Mouse (Mus musculus) forebrain, embryonic 12.5 days (tissue): ENCODE measurements around the gene Vav2. TPM values are rescaled to one million over a fixed set of nuclear protein-coding genes. Genes with fewer than 3 reads are reported as not detected.

Experiments used
- ATAC-seq: fragments of 200-750 bp; cut with Nextera tagmentation; 2 replicates; pipeline ENCODE4 v1.8.0; 2017; ENCODE audit warnings: moderate TSS enrichment; ENCODE audit not compliant: low FRiP score
- H3K27ac ChIP-seq: fragments of 300-500 bp; sonication (generic); 2 replicates; pipeline ENCODE4 v1.5.1; 2016; ENCODE audit warnings: mild to moderate bottlenecking
- H3K27me3 ChIP-seq: fragments of 300-500 bp; sonication (generic); 2 replicates; pipeline ENCODE4 v1.6.1; 2016; ENCODE audit warnings: mild to moderate bottlenecking
- H3K36me3 ChIP-seq: fragments of 300-500 bp; sonication (generic); replicated peaks from 2 replicates; pipeline ENCODE4 v1.6.1; 2016; ENCODE audit warnings: mild to moderate bottlenecking
- H3K4me1 ChIP-seq: fragments of 300-500 bp; sonication (generic); 2 replicates; pipeline ENCODE4 v1.6.1; 2016
- H3K4me2 ChIP-seq: fragments of 300-500 bp; sonication (generic); 2 replicates; pipeline ENCODE4 v1.6.1; 2016; ENCODE audit warnings: mild to moderate bottlenecking, moderate library complexity
- H3K4me3 ChIP-seq: fragments of 300-500 bp; sonication (generic); replicated peaks from 2 replicates; pipeline ENCODE4 v1.5.1; 2016; ENCODE audit warnings: mild to moderate bottlenecking
- H3K9ac ChIP-seq: fragments of 300-500 bp; sonication (generic); 2 replicates; pipeline ENCODE4 v1.6.1; 2016; ENCODE audit warnings: mild to moderate bottlenecking
- H3K9me3 ChIP-seq: fragments of 300-500 bp; sonication (generic); 2 replicates; pipeline ENCODE4 v1.6.1; 2016
- WGBS: fragments of 180-500 bp; shearing (Covaris S2); methylation state at CpG from one replicate; pipeline ENCODE4 v1.1.7; 2016; 5-methylcytosine and 5-hydroxymethylcytosine counted together
- polyA plus RNA-seq: library from polyadenylated mRNA; unstranded; fragments of >200 nt; fragmentation: Nextera tagmentation; extraction: Ambion mirVana; gene quantifications from 2 replicates; pipeline ENCODE4 v1.2.1, GENCODE M21; 2016

Vav2 gene
- polyA plus RNA-seq, 1 experiment from 2014 or later, result 17.2 TPM

- ATAC-seq, result no peak
- no peak overlapping the region for H3K4me3 ChIP-seq
- H3K36me3 ChIP-seq, result no peaks in the 10 kb centered on the region
- H3K27ac ChIP-seq, result no peak overlapping the region
- H3K27me3 ChIP-seq, result no peaks in the 10 kb centered on the region
- no peak overlapping the region for H3K9ac ChIP-seq
- H3K9me3 ChIP-seq, result no peaks in the 10 kb centered on the region
- H3K4me2 ChIP-seq, result no peak overlapping the region
- no peaks in the 10 kb centered on the region for H3K4me1 ChIP-seq
These were observed 175.4 kb downstream of the Vav2 start for GRCm38 (mm10) chr2:27251434-27251833.

GRCm38 (mm10) chr2:27248211-27248610 is 178.6 kb downstream of the Vav2 start, which contains the start of gene Sardh:
Gene Sardh, minus strand, starts transcription at chr2:27248337.
- 85% methylated on average over 2 of the region's 2 CpGs for WGBS

GRCm38 (mm10) chr2:27247487-27247863 is 179.4 kb downstream of the Vav2 start:
- no peak overlapping the region for H3K4me3 ChIP-seq
- H3K27ac ChIP-seq, result no peak overlapping the region
- H3K9me3 ChIP-seq, result no peaks in the 10 kb centered on the region
- H3K36me3 ChIP-seq, result no peaks in the 10 kb centered on the region
- H3K9ac ChIP-seq, result no peak overlapping the region
- WGBS, result 65% methylated on average over 2 of the region's 2 CpGs
- ATAC-seq, result no peak
- H3K4me1 ChIP-seq, result no peaks in the 10 kb centered on the region; the same call in 1 of the 2 replicates
- H3K27me3 ChIP-seq, result no peaks in the 10 kb centered on the region
- H3K4me2 ChIP-seq, result no peak overlapping the region

More at GRCm38 (mm10) chr2:27248211-27248610, 178.6 kb downstream of the Vav2 start, which contains the start of gene Sardh:
- ATAC-seq, result no peak
- Histone ChIP-seq H3K4me2 (no peak within 1 kb of the TSS), H3K36me3 (no peaks in the 10 kb centered on the region), H3K4me3 (no peak within 1 kb of the TSS), H3K27me3 (no peaks in the 10 kb centered on the region), H3K9me3 (no peaks in the 10 kb centered on the region), H3K9ac (no peak within 1 kb of the TSS), H3K27ac (no peak within 1 kb of the TSS), H3K4me1 (no peaks in the 10 kb centered on the region; the same call in 1 of the 2 replicates)

GRCm38 (mm10) chr2:27246712-27247486 is 179.9 kb downstream of the Vav2 start:
- Histone ChIP-seq H3K4me3 (no peak overlapping the region), H3K4me2 (no peak overlapping the region), H3K9ac (no peak overlapping the region), H3K27ac (no peak overlapping the region), H3K4me1 (no peaks in the 10 kb centered on the region; the same call in 1 of the 2 replicates), H3K9me3 (no peaks in the 10 kb centered on the region), H3K36me3 (no peaks in the 10 kb centered on the region), H3K27me3 (no peaks in the 10 kb centered on the region)
- 51% methylated on average over 7 of the region's 7 CpGs for WGBS
- no peak for ATAC-seq

- no peaks in the 10 kb centered on the region for H3K27me3 ChIP-seq
- H3K9ac ChIP-seq, result no peak overlapping the region
- H3K4me3 ChIP-seq, result no peak overlapping the region
- H3K36me3 ChIP-seq, result no peaks in the 10 kb centered on the region
- no peaks in the 10 kb centered on the region; the same call in 1 of the 2 replicates for H3K4me1 ChIP-seq
- no peak for ATAC-seq
- H3K9me3 ChIP-seq, result no peaks in the 10 kb centered on the region
- no peak overlapping the region for H3K27ac ChIP-seq
- 69% methylated on average over 7 of the region's 7 CpGs for WGBS
- H3K4me2 ChIP-seq, result no peak overlapping the region
These were observed 180.9 kb downstream of the Vav2 start for GRCm38 (mm10) chr2:27245947-27246346.

- Histone ChIP-seq H3K4me2 (no peak overlapping the region), H3K4me1 (0 out of 2 replicates have a peak, but pooled peaks cover 2% of the 10 kb centered on the region), H3K9ac (no peak overlapping the region), H3K36me3 (no peaks in the 10 kb centered on the region), H3K4me3 (no peak overlapping the region), H3K27me3 (0 out of 2 replicates have a peak, but pooled peaks cover 3% of the 10 kb centered on the region), H3K9me3 (no peaks in the 10 kb centered on the region), H3K27ac (no peak overlapping the region)
- 22% methylated on average over 4 of the region's 4 CpGs for WGBS
- peak; percentile 36; the same call in 1 of the 2 replicates for ATAC-seq
These were observed 189.5 kb downstream of the Vav2 start for GRCm38 (mm10) chr2:27237342-27237741.

- no peaks in the 10 kb centered on the region for H3K36me3 ChIP-seq
- no peak overlapping the region for H3K9ac ChIP-seq
- H3K9me3 ChIP-seq, result no peaks in the 10 kb centered on the region
- no peak overlapping the region for H3K27ac ChIP-seq
- 26% methylated on average over 3 of the region's 3 CpGs for WGBS
- peaks cover 6% of the 10 kb centered on the region; the same call in 1 of the 2 replicates for H3K27me3 ChIP-seq
- 0 out of 2 replicates have a peak, but pooled peaks have one; percentile 23 for ATAC-seq
- H3K4me2 ChIP-seq, result no peak overlapping the region
- 0 out of 2 replicates have a peak, but pooled peaks cover 3% of the 10 kb centered on the region for H3K4me1 ChIP-seq
- no peak overlapping the region for H3K4me3 ChIP-seq
These were observed 191.1 kb downstream of the Vav2 start for GRCm38 (mm10) chr2:27235729-27236128.

- Histone ChIP-seq H3K4me1 (0 out of 2 replicates have a peak, but pooled peaks cover 3% of the 10 kb centered on the region), H3K9me3 (no peaks in the 10 kb centered on the region), H3K4me2 (no peak overlapping the region), H3K9ac (no peak overlapping the region), H3K36me3 (no peaks in the 10 kb centered on the region), H3K27ac (no peak overlapping the region), H3K4me3 (no peak overlapping the region), H3K27me3 (peaks cover 6% of the 10 kb centered on the region; the same call in 1 of the 2 replicates)
- no peak for ATAC-seq
- 32% methylated on average over 7 of the region's 7 CpGs for WGBS
These were observed 194.5 kb downstream of the Vav2 start for GRCm38 (mm10) chr2:27232376-27232775.

- H3K4me1 ChIP-seq, result 0 out of 2 replicates have a peak, but pooled peaks cover 3% of the 10 kb centered on the region
- 89% methylated on average over 2 of the region's 2 CpGs for WGBS
- H3K4me3 ChIP-seq, result no peak overlapping the region
- H3K36me3 ChIP-seq, result no peaks in the 10 kb centered on the region
- H3K27me3 ChIP-seq, result peaks cover 3% of the 10 kb centered on the region; the same call in 1 of the 2 replicates
- no peak overlapping the region for H3K27ac ChIP-seq
- H3K4me2 ChIP-seq, result no peak overlapping the region
- no peaks in the 10 kb centered on the region for H3K9me3 ChIP-seq
- ATAC-seq, result no peak
- H3K9ac ChIP-seq, result no peak overlapping the region
These were observed 197.2 kb downstream of the Vav2 start for GRCm38 (mm10) chr2:27229481-27230105.

- Histone ChIP-seq H3K4me3 (no peak overlapping the region), H3K27ac (no peak overlapping the region), H3K9me3 (no peaks in the 10 kb centered on the region), H3K4me1 (0 out of 2 replicates have a peak, but pooled peaks cover 3% of the 10 kb centered on the region), H3K27me3 (peaks cover 3% of the 10 kb centered on the region; the same call in 1 of the 2 replicates), H3K36me3 (no peaks in the 10 kb centered on the region), H3K4me2 (no peak overlapping the region), H3K9ac (no peak overlapping the region)
- ATAC-seq, result no peak
- WGBS, result 79% methylated on average over 5 of the region's 5 CpGs
These were observed 197.9 kb downstream of the Vav2 start for GRCm38 (mm10) chr2:27228809-27229480.

GRCm38 (mm10) chr2:27226572-27226971 is 200.3 kb downstream of the Vav2 start:
- H3K36me3 ChIP-seq, result no peaks in the 10 kb centered on the region
- WGBS, result 71% methylated on average over 7 of the region's 7 CpGs
- no peak overlapping the region for H3K27ac ChIP-seq
- no peak overlapping the region for H3K9ac ChIP-seq
- no peak for ATAC-seq
- H3K27me3 ChIP-seq, result peaks cover 3% of the 10 kb centered on the region; the same call in 1 of the 2 replicates
- no peak overlapping the region for H3K4me3 ChIP-seq
- H3K4me1 ChIP-seq, result no peaks in the 10 kb centered on the region
- H3K9me3 ChIP-seq, result no peaks in the 10 kb centered on the region
- H3K4me2 ChIP-seq, result no peak overlapping the region

- no peaks in the 10 kb centered on the region for H3K4me1 ChIP-seq
- no peak overlapping the region for H3K4me2 ChIP-seq
- H3K27me3 ChIP-seq, result no peaks in the 10 kb centered on the region
- H3K9ac ChIP-seq, result no peak overlapping the region; the same call in 1 of the 2 replicates
- H3K27ac ChIP-seq, result no peak overlapping the region
- no peak for ATAC-seq
- no peaks in the 10 kb centered on the region for H3K36me3 ChIP-seq
- H3K4me3 ChIP-seq, result no peak overlapping the region
- H3K9me3 ChIP-seq, result no peaks in the 10 kb centered on the region
- WGBS, result 88% methylated on average over 7 of the region's 7 CpGs
These were observed 203.8 kb downstream of the Vav2 start for GRCm38 (mm10) chr2:27223012-27223421.
